Mouse (Mus musculus) liver, adult 2 months (tissue): ENCODE results near the gene Npy4r.

Experiments
- CTCF ChIP-seq: fragments of 200-500 bp; IDR thresholded peaks from 2 replicates; pipeline ENCODE4 v1.5.1; 2011; ENCODE audit warnings: low read depth, low read length, control low read depth
- POLR2A ChIP-seq: fragments of 200-500 bp; IDR thresholded peaks from 2 replicates; pipeline ENCODE4 v1.6.1; 2011; ENCODE audit warnings: low read length, control low read depth; ENCODE audit not compliant: insufficient read depth; ENCODE audit errors: extremely low read depth

GRCm38 (mm10) chr14:34114311-34114710, 38.0 kb downstream of the Npy4r start:
- TF ChIP-seq CTCF: no peak
- TF ChIP-seq POLR2A: no peak
